Mouse (Mus musculus) testis, adult 2 months (tissue): ENCODE data around the gene St6galnac3.

ENCODE experiments used
- CTCF ChIP-seq: fragments of 200-500 bp; IDR thresholded peaks from 2 replicates; pipeline ENCODE4 v1.5.1; 2012; ENCODE audit warnings: low read depth, mild to moderate bottlenecking, inconsistent platforms, low read length, moderate library complexity; ENCODE audit not compliant: control insufficient read depth, insufficient read depth, insufficient replicate concordance
- POLR2A ChIP-seq: fragments of 200-500 bp; IDR thresholded peaks from 2 replicates; pipeline ENCODE4 v1.6.1; 2012; ENCODE audit warnings: low read depth, mild to moderate bottlenecking, inconsistent platforms, low read length, moderate library complexity; ENCODE audit not compliant: control insufficient read depth

DNA sequence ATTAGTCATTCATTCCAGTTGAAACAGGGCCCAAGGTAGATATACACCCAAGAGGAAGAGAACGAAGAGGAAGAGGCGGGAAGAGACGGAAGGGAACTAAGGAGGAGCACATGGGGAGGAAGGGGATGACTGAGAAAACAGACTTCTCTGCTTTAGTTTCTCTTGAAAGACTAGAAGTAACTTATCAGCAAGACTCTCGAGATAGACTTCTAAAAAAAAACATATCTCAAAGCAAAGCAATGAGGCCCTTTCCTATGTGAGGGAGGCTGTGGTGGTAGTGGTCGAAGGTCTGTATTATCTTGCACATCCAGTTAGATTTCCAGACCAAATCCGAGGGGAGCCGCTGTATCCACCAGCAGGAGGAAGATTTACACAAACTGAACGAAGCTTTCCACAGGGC is 50.6 kb downstream of the St6galnac3 start:
- TF ChIP-seq POLR2A (no peak), CTCF (no peak)
